Mouse (Mus musculus) forebrain, embryonic 12.5 days (tissue): ENCODE data around the gene Wdr73. TPM values are rescaled to one million over a fixed set of nuclear protein-coding genes. Genes with fewer than 3 reads are reported as not detected.

Source experiments
- ATAC-seq: fragments of 200-750 bp; cut with Nextera tagmentation; 2 replicates; pipeline ENCODE4 v1.8.0; 2017; ENCODE audit warnings: moderate TSS enrichment; ENCODE audit not compliant: low FRiP score
- H3K27ac ChIP-seq: fragments of 300-500 bp; sonication (generic); 2 replicates; pipeline ENCODE4 v1.5.1; 2016; ENCODE audit warnings: mild to moderate bottlenecking
- H3K27me3 ChIP-seq: fragments of 300-500 bp; sonication (generic); 2 replicates; pipeline ENCODE4 v1.6.1; 2016; ENCODE audit warnings: mild to moderate bottlenecking
- H3K36me3 ChIP-seq: fragments of 300-500 bp; sonication (generic); replicated peaks from 2 replicates; pipeline ENCODE4 v1.6.1; 2016; ENCODE audit warnings: mild to moderate bottlenecking
- H3K4me1 ChIP-seq: fragments of 300-500 bp; sonication (generic); 2 replicates; pipeline ENCODE4 v1.6.1; 2016
- H3K4me2 ChIP-seq: fragments of 300-500 bp; sonication (generic); 2 replicates; pipeline ENCODE4 v1.6.1; 2016; ENCODE audit warnings: mild to moderate bottlenecking, moderate library complexity
- H3K4me3 ChIP-seq: fragments of 300-500 bp; sonication (generic); replicated peaks from 2 replicates; pipeline ENCODE4 v1.5.1; 2016; ENCODE audit warnings: mild to moderate bottlenecking
- H3K9ac ChIP-seq: fragments of 300-500 bp; sonication (generic); 2 replicates; pipeline ENCODE4 v1.6.1; 2016; ENCODE audit warnings: mild to moderate bottlenecking
- H3K9me3 ChIP-seq: fragments of 300-500 bp; sonication (generic); 2 replicates; pipeline ENCODE4 v1.6.1; 2016
- WGBS: fragments of 180-500 bp; shearing (Covaris S2); methylation state at CpG from one replicate; pipeline ENCODE4 v1.1.7; 2016; 5-methylcytosine and 5-hydroxymethylcytosine counted together
- polyA plus RNA-seq: library from polyadenylated mRNA; unstranded; fragments of >200 nt; fragmentation: Nextera tagmentation; extraction: Ambion mirVana; gene quantifications from 2 replicates; pipeline ENCODE4 v1.2.1, GENCODE M21; 2016

Wdr73 gene
- polyA plus RNA-seq, 1 experiment from 2014 or later, result 46.5 TPM

DNA sequence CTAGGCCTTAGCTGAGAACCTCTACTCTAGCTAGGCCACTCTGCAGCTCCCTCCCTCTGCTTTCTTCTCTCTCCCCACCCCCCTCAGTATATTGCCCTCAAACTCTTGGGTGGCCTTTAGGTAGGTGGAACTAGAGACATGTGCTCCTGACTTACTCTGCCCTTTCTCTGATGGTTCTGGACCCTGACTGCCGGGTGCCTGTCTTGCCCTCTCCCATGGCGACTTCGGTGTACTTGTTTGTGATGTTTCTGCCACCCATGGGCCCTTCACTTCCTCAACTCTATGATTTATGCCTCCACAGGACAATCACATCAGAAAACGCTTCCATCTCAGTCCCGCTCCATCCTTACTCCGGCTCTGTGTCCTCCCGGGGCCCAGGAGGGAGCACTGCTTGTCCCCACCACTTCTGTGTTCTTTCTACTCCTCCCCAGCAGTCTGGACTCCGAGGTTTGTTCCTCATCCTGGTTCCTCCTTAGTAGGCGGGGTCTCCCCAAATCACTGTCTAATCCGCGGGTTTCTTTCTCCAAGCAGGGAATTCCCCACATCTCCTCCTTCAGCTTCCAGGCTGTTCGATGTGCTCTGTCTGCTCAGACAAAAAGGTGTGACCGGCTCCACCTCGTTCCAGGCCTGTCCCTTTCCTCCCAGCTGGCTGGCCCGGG is 55.3 kb downstream of the Wdr73 start:
- Histone ChIP-seq H3K4me3 (no peak overlapping the region), H3K9ac (no peak overlapping the region), H3K27me3 (no peaks in the 10 kb centered on the region), H3K36me3 (no peaks in the 10 kb centered on the region), H3K9me3 (no peaks in the 10 kb centered on the region), H3K4me2 (no peak overlapping the region), H3K4me1 (no peaks in the 10 kb centered on the region), H3K27ac (no peak overlapping the region)
- WGBS, result 81% methylated on average over 15 of the region's 15 CpGs
- ATAC-seq, result no peak

DNA sequence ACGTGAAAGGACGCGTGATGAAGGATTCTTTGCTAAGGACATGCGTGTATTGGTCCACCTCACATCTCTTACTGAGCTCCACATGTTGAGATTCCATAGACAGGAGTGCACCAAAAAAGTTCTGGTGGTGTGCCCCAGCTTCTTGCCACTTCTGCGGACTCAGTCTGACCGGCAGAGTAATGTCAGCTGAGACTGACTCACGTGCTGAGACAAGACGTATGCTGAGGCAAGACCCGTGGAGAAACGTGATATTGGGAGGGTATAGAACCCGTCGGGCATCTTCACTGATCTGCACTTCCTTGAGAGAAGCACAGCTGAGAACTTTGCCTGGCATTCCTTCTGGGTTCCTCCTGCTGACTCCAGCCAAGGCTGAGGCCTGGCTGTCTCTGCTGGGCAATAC is 56.4 kb downstream of the Wdr73 start:
- H3K4me1 ChIP-seq, result no peaks in the 10 kb centered on the region
- H3K27me3 ChIP-seq, result no peaks in the 10 kb centered on the region
- no peak overlapping the region for H3K9ac ChIP-seq
- H3K4me3 ChIP-seq, result no peak overlapping the region
- no peaks in the 10 kb centered on the region for H3K9me3 ChIP-seq
- no peak overlapping the region for H3K4me2 ChIP-seq
- H3K36me3 ChIP-seq, result no peaks in the 10 kb centered on the region
- no peak for ATAC-seq
- H3K27ac ChIP-seq, result no peak overlapping the region
- 96% methylated on average over 12 of the region's 12 CpGs for WGBS

DNA sequence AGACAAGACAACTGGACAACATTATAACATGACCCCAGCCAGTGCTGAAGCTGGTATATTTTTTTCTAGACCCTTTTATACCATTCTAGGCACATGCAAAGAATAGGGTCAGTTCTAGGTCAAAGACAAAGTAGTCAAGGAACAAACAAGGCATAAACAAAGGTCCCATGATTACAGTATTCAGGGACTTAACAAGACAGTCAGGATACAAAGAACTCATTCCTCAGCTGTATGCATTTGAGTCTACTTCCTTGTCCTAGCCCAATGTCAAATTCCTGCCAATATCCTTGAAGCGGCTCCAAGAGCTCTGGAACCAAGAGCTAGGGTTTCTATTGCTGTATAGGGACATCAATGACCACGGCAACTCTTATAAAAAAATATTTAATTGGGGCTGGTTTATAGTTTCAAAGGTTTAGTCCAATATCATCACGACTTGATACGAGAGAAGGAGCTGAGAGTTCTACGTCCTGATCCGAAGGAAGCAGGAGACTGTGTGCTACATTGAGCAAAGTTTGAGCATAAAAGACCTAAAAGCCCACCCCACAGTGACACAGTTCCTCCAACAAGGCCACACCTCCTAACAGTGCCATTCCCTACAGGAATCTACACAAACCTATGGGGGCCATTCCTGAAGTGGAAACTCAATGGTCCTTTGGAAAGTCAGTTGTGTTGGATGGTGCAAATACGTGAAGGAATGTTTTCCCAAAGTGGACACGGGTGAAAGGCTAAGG is 57.0 kb downstream of the Wdr73 start:
- Histone ChIP-seq H3K9ac (no peak overlapping the region), H3K36me3 (no peaks in the 10 kb centered on the region), H3K9me3 (no peaks in the 10 kb centered on the region), H3K27me3 (no peaks in the 10 kb centered on the region), H3K4me1 (no peaks in the 10 kb centered on the region), H3K4me3 (no peak overlapping the region), H3K4me2 (no peak overlapping the region), H3K27ac (no peak overlapping the region)
- ATAC-seq, result no peak
- WGBS, result 92% methylated on average over 8 of the region's 8 CpGs

- ATAC-seq, result no peak
- no peak overlapping the region for H3K27ac ChIP-seq
- H3K4me2 ChIP-seq, result no peak overlapping the region
- no peaks in the 10 kb centered on the region for H3K9me3 ChIP-seq
- H3K27me3 ChIP-seq, result no peaks in the 10 kb centered on the region
- H3K4me3 ChIP-seq, result no peak overlapping the region
- no peaks in the 10 kb centered on the region for H3K4me1 ChIP-seq
- no peak overlapping the region for H3K9ac ChIP-seq
- 90% methylated on average over 1 of the region's 1 CpGs for WGBS
- no peaks in the 10 kb centered on the region for H3K36me3 ChIP-seq
Measured at GRCm38 (mm10) chr7:80843176-80843575, 57.9 kb downstream of the Wdr73 start.

DNA sequence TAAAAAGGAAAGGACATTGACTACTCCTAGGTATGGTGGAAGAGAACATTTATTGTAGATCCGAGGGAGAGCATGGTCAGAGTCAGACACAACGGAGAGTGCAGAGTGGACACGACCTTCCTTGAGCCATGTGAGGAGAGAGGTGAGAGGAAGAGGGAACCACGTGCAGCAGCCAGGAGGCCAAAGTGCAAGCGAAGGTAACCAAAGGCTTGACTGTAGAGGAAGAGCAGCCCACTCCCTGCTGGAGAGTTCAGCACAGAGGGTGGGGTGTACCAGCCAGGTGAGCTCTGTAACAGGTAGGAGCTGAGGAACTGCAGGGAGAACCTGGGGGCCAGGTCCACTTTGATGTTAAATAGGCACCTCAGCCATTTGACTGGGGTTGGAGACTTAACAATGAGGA is 58.9 kb downstream of the Wdr73 start:
- ATAC-seq, result no peak
- Histone ChIP-seq H3K27ac (no peak overlapping the region), H3K4me2 (no peak overlapping the region), H3K27me3 (no peaks in the 10 kb centered on the region; the same call in 1 of the 2 replicates), H3K9ac (no peak overlapping the region), H3K4me1 (no peaks in the 10 kb centered on the region), H3K4me3 (no peak overlapping the region), H3K9me3 (no peaks in the 10 kb centered on the region), H3K36me3 (no peaks in the 10 kb centered on the region)
- WGBS, result 67% methylated on average over 5 of the region's 5 CpGs

DNA sequence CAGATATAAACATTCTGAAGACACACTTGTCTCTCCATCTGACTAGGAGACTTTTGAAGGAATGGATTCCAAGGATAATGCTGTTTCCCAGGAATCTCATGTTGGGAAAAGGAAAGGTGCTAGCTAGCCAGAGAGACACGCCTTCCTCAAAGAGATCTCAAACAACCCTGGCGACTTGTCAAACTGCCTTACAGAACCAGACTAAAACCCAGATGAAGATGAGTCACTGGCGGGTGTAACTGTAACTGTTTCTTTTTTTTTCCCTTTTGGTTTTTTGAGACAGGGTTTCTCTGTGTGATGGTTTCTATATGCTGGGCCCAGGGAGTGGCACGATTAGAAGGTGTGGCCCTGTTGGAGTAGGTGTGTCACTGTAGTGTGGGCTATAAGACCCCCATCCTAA is 60.1 kb downstream of the Wdr73 start:
- Histone ChIP-seq H3K9ac (no peak overlapping the region), H3K9me3 (no peaks in the 10 kb centered on the region)

More for the DNA sequence above, 60.1 kb downstream of the Wdr73 start:
- H3K4me2 ChIP-seq, result no peak overlapping the region
- no peak overlapping the region for H3K4me3 ChIP-seq
- no peak for ATAC-seq
- 80% methylated on average over 4 of the region's 4 CpGs for WGBS
- H3K4me1 ChIP-seq, result no peaks in the 10 kb centered on the region
- no peaks in the 10 kb centered on the region for H3K36me3 ChIP-seq
- H3K27me3 ChIP-seq, result no peaks in the 10 kb centered on the region; the same call in 1 of the 2 replicates
- no peak overlapping the region for H3K27ac ChIP-seq

Other genes starting within 250 kb of the Wdr73 start
- gene Crtc3, start 212.4 kb downstream of the Wdr73 start, polyA plus RNA-seq, result 12.3 and 12.6 TPM in 2 replicates
- 30.8 and 31.6 TPM in 2 replicates for gene Iqgap1, start 75.3 kb downstream of the Wdr73 start, polyA plus RNA-seq
- gene Zscan2, start 40.3 kb downstream of the Wdr73 start, polyA plus RNA-seq, result 3.7 and 4.5 TPM in 2 replicates
- gene Nmb, start 3.8 kb upstream of the Wdr73 start, polyA plus RNA-seq, result 7.8 and 8.6 TPM in 2 replicates
- gene Sec11a, start 46.5 kb upstream of the Wdr73 start, polyA plus RNA-seq, result 169 and 179 TPM in 2 replicates
- 12.1 and 14.3 TPM in 2 replicates for gene Zfp592, start 92.4 kb upstream of the Wdr73 start, polyA plus RNA-seq
- 0.08 TPM in 2 replicates for gene Alpk3, start 156.3 kb upstream of the Wdr73 start, polyA plus RNA-seq
- not detected in 2 replicates for gene Slc28a1, start 213.5 kb upstream of the Wdr73 start, polyA plus RNA-seq